Mouse (Mus musculus) adrenal gland (tissue): ENCODE results near the gene Mip.
"Not testable (repeated sequence)": the region's sequence is repeated elsewhere in the genome, so short reads cannot be mapped to it uniquely, and the experiment has no call there.

Experiments used
- intact Hi-C: fragments of 180-260 bp; cut with DNase I; formaldehyde crosslinking; loops from one replicate; pipeline ENCODE4 v1.15.1; 2025

The Mip gene

GRCm38 (mm10) chr10:128210954-128211353, 14.7 kb upstream of the Mip start:
- intact Hi-C loops, result no loop called here

GRCm38 (mm10) chr10:128211390-128212108, 14.1 kb upstream of the Mip start, which contains the start of gene Spryd4:
TSS of gene Spryd4 (minus strand) at chr10:128211807.
- intact Hi-C loops, result no loop called here

- intact Hi-C loops, result no loop called here
These were observed 13.5 kb upstream of the Mip start for GRCm38 (mm10) chr10:128212148-128212547.

DNA sequence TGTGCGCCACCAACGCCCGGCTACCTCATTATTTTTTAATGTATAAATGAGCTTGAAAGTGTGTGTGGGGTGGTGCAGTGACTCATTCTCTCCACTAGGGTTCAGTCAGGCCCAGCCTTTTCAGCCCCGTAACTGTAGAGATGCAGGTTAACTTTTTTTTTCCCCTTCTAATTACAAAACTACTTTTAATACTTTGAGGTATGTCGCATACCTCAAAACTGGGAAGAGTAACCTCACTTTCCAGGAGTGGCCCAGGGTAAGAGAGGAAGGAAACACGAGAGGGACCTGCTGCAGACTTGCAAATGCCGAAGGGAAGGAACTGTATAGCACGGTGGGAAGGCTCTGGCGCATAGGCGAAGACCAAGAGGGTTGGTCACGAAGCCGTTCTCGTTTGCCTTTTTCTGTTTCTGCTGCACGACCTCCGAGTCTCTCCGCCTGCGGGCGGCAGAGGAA, 12.7 kb upstream of the Mip start:
- intact Hi-C loops, result no loop called here

- intact Hi-C loops, result not testable (repeated sequence)
These were observed 11.5 kb upstream of the Mip start for GRCm38 (mm10) chr10:128214112-128214511.

- intact Hi-C loops, result no loop called here
These were observed 10.7 kb upstream of the Mip start for GRCm38 (mm10) chr10:128214981-128215380.

DNA sequence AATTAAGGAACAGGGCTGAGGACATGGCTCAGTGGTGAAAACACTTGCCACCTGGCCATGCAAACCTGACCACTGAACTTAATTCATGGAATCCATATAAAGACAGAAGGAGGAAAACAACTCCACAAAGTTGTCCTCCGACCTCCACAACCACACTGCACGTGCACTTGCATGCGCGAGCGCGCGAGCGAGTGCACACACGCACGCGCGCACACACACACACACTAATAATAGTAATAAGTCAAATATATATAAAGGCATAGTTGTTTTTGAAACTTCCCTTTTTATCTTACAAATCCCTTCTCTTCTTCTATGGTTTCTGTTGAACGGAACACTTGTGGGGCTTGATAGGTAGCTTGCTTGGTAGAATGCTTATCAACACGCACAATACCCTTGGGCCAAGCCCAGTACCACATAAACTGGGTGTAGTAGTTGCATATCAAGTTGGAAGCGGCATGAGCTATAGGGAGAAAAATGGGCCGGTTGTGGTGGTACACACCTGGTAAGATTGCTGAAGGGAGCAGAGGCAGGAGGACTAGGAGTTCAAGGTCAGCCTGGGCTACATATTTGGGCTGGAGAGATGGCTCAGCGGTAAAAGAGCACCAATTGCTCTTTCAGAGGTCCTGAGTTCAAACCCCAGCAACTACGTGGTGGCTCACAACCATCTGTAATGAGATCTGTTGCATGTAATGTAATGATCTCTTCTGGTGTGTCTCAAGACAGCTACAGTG, 7.1 kb upstream of the Mip start:
- intact Hi-C loops, result no loop called here

DNA sequence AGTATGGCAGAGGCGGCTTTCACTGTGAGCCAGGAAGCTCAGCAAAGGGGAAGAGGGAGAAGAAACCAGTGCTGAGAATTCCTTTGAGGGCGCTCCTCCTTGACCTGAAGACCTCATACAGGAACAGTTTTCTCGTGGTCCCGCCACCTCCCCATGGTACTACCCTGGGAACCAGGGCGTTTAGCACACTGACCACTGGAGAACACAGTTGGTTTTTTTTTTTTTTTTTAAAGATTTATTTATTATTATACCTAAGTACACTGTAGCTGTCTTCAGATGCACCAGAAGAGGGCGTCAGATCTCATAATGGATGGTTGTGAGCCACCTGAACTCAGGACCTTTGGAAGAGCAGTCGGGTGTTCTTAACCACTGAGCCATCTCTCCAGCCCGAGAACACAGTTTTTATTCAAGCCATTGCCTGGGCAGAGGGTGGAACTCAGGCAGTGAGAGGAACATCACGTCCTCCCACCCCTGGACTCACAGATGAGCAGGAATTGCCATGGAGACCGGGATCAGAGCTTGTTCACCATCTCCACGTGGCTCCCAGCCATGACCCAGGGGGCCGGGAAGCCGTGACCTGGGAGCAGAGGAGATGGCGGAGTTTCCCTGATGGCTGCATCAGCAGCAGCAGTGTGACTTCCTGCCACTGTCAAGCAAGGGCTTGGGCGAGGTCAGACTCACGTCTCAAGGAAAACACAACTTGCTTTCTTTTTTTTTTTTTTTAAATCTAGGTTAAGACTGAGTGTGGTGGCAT, 3.9 kb upstream of the Mip start:
- intact Hi-C loops, result loop anchor here (5.0 kb wide), 1 partner anchor 61 kb away; no protein-coding TSS in a partner anchor

GRCm38 (mm10) chr10:128225064-128225463, 574 bp upstream of the Mip start:
- intact Hi-C loops, result no loop called here

DNA sequence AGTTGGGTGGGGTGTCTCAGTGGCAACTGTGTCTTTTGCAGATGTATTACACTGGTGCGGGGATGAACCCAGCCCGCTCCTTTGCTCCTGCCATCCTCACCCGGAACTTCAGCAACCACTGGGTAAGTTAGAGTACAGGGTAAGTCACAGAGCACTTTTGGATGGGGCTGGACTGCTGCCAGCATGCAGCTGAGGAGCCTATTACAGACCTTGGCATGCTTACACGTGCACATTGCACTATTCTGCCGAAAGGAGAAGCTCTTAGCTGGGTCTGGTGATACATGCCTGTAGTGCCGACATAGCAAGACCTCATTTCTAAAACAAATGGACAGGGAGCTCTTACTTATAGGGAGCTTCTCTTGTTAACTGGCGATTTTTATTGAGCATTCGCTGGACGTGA, 2.0 kb downstream of the Mip start:
- intact Hi-C loops, result no loop called here

- intact Hi-C loops, result no loop called here
These were observed 2.4 kb downstream of the Mip start for GRCm38 (mm10) chr10:128228009-128228408.

- intact Hi-C loops, result no loop called here
These were observed 4.9 kb downstream of the Mip start for GRCm38 (mm10) chr10:128230582-128230981.

DNA sequence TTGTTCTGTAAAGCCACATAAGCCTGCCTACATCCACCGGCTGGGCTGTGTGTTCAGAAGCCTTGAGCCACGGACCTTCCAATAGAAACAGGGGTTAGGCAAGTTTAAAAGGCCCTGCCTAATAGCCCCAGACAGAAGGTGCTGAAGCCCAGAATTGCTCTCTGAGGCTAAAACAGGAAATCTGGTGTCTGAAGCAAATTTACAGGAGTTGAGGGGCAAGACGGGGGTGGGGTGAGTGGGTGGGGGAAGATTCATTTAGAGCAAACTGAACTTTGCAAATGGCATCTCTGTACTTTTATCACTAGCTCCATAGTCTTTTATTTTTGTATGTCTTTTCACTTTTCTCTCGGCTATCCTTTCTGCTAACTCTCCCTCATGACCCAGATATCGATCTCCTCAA, 5.5 kb downstream of the Mip start:
- intact Hi-C loops, result no loop called here

GRCm38 (mm10) chr10:128231697-128232419, 6.2 kb downstream of the Mip start, which contains the start of gene Timeless:
TSS of gene Timeless (plus strand) at chr10:128232065.
- intact Hi-C loops, result no loop called here

DNA sequence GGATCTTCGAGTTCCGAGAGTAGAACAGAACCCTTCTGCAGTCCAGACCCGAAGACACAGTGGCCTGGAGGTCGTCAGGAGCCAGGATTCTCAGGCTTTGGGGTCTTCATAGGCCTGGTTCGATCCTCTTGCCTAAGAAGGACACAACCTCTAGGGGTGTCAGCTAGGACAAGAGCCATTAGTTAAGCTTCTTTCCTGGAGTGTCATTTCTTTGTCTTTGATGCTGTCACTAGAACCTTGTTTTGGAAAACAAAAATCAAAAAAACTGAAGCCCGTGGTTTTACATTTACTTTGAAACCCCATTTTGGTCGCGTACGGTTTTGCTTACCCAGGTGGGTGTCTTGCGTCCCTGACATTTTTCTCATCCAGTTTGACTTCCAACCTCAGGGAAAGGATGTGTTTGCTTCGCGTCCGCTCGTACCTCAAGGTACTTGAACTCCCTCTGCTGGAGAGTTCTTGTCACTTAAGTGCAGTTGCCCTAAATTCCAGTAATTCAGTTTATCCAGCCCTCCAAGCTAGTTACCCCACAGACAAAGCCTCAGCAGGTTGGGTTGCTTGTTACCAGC, 6.9 kb downstream of the Mip start:
- intact Hi-C loops, result no loop called here

- intact Hi-C loops, result no loop called here
These were observed 10.7 kb downstream of the Mip start for GRCm38 (mm10) chr10:128236321-128236720.

DNA sequence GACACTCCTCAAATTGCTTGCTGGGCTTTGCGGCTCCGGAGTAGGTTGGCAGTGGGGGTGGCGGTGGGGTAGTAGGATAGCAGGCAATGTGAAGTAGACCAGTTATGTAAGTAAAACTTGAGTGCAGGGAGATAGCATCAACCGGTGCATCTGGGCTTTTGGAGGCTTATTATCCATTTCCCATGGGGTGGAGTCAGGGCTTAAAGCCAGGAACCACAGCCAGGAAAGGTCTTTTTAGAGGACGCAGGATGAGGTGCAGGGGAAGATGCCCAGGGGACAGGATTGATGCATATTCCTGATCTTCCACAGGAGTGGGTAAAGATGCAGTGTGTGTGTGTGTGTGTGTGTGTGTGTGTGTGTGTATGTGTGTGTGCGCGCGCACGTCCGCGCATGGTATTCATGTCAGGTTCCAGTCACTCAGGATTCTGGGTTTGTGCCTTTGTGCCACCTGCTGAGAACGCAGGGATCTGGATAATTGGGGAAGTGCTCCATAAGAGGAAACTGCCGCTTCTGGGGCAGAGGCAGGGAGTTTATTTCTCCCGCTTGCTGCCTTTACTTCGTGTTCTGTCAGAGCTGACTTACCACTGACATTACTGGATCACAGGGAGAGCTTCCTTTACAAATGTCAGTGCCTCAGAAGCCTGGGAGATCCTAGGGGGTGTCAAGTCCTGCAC, 12.3 kb downstream of the Mip start:
- intact Hi-C loops, result no loop called here

GRCm38 (mm10) chr10:128239140-128239539, 13.5 kb downstream of the Mip start:
- intact Hi-C loops, result no loop called here

DNA sequence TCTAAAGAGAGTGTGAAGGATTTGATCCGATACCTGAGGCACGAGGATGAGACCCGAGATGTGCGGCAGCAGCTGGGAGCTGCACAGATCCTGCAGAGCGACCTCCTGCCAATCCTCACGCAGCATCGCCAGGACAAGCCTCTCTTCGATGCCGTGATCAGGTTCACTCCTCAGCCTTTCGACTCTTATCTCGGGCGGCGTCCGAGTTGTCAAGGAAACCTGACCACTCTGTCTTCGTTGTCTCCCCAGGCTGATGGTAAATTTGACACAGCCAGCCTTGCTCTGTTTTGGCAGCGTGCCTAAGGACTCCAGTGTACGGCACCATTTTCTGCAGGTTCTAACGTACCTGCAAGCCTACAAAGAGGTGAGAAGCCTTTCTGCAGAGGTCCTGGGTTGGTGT, 14.5 kb downstream of the Mip start:
- intact Hi-C loops, result no loop called here

- intact Hi-C loops, result no loop called here
These were observed 17.6 kb downstream of the Mip start for GRCm38 (mm10) chr10:128243252-128243651.
